In genomic region chr16:37676024-37676676, GRCm38 (mm10) we compare ENCODE assay signal across 8 mouse cellular contexts. TPM values are rescaled to one million over a fixed set of nuclear protein-coding genes. Genes with fewer than 3 reads are reported as not detected.
A peak's percentile ranks its signal among the peaks of the same experiment; 100 is the strongest.
DNase-seq lines count a peak whose midpoint lies in the region; ATAC-seq and TF ChIP-seq lines count a peak whose summit lies in the region.

No protein-coding gene starts in this region.

- TF ChIP-seq POLR2A in testis, adult 2 months (IDR thresholded peaks at IDR 0.05; ENCODE audit: control insufficient read depth, low read depth, low read length): no peak

- H3K9me3 ChIP-seq in limb, embryonic 12.5 days: no peaks in the 10 kb centered on the region; the same call in 1 of the 2 replicates

- no peaks in the 10 kb centered on the region for H3K27me3 ChIP-seq in testis, adult 2 months (ENCODE audit: control insufficient read depth, insufficient read depth, low read length)
- no peaks in the 10 kb centered on the region for H3K27me3 ChIP-seq in limb, embryonic 12.5 days

- TF ChIP-seq CTCF in testis, adult 2 months (IDR thresholded peaks at IDR 0.05; ENCODE audit: control insufficient read depth, insufficient read depth, insufficient replicate concordance, low read depth, low read length): no peak

- no peak for ATAC-seq in limb, embryonic 12.5 days (ENCODE audit: insufficient number of reproducible peaks, insufficient read depth, low FRiP score, low TSS enrichment, low read depth)

- peak overlapping the region; percentile 33; the same call in 1 of the 2 replicates for H3K4me2 ChIP-seq in limb, embryonic 12.5 days

- no peaks in the 10 kb centered on the region for H3K36me3 ChIP-seq in testis, adult 2 months (ENCODE audit: control insufficient read depth, insufficient read depth, low read length)
- H3K36me3 ChIP-seq in limb, embryonic 12.5 days: no peaks in the 10 kb centered on the region

- peaks cover 7% of the 10 kb centered on the region for H3K4me1 ChIP-seq in testis, adult 2 months (ENCODE audit: control insufficient read depth, insufficient read depth, low read length)
- H3K4me1 ChIP-seq in limb, embryonic 12.5 days (replicated peaks): peaks cover 9% of the 10 kb centered on the region

- no peak for DNase-seq in testis, postnatal 10 days (ENCODE audit: low spot score)
- DNase-seq in cerebellum, postnatal 25 days: peak; percentile 65 to 68
- DNase-seq in kidney, adult 18-20 months: peak; percentile 68
- DNase-seq in spleen, adult 18-20 months: no peak
- no peak for DNase-seq in thymus, postnatal 10 days (ENCODE audit: low spot score in 2 of 2)
- DNase-seq in thymus, adult 18-20 months: no peak

- H3K9ac ChIP-seq in limb, embryonic 12.5 days (replicated peaks): no peak overlapping the region; the same call in 1 of the 2 replicates

- whole genome bisulfite sequencing in limb, embryonic 12.5 days: 51% methylated on average over 17 of the region's 17 CpGs

- peak overlapping the region; percentile 9; the same call in 1 of the 2 replicates for H3K4me3 ChIP-seq in testis, adult 2 months (ENCODE audit: control insufficient read depth, low read depth, low read length)
- no peak overlapping the region for H3K4me3 ChIP-seq in limb, embryonic 12.5 days (replicated peaks)

- no peak overlapping the region for H3K27ac ChIP-seq in testis, adult 2 months (ENCODE audit: control insufficient read depth, insufficient read depth, low read depth, low read length)
- no peak overlapping the region for H3K27ac ChIP-seq in limb, embryonic 12.5 days

RNA-seq across cellular contexts. Expression of gene Ndufb4, which starts 21.9 kb away (rescaled TPM):
- polyA plus RNA-seq in testis, adult 2 months (2012; rRNA removed): 74.9 and 80.9 TPM in 2 replicates
- 67.4 and 74.0 TPM in 2 replicates for polyA plus RNA-seq in limb, embryonic 12.5 days (2016; fragmentation: Nextera tagmentation; extraction: Ambion mirVana)

Comparison
In these comparisons a context has a peak if more than half of its experiments do, and no peak if none do; other contexts are left out.
1. DNase-seq: peak in cerebellum, postnatal 25 days (2 of 2) and kidney, adult 18-20 months (single experiment); none in testis, postnatal 10 days (single experiment), spleen, adult 18-20 months (0 of 2), thymus, postnatal 10 days (0 of 2) and thymus, adult 18-20 months (0 of 2).